Mouse (Mus musculus): ENCODE measurements around the gene Oprl1. TPM values are rescaled to one million over a fixed set of nuclear protein-coding genes. Genes with fewer than 3 reads are reported as not detected.

The Oprl1 gene
- polyA plus RNA-seq, 1 experiment from 2014 or later, result 1.3 TPM

- under 1% methylated on average over 67 of the region's 69 CpGs for WGBS
- H3K9me3 ChIP-seq, result no peaks in the 10 kb centered on the region
- H3K4me1 ChIP-seq, result peaks cover 17% of the 10 kb centered on the region; the same call in 1 of the 2 replicates
- peak within 1 kb of the TSS; percentile 74 for H3K4me3 ChIP-seq (replicated peaks)
- H3K27me3 ChIP-seq (replicated peaks), result no peaks in the 10 kb centered on the region
- H3K27ac ChIP-seq, result peak within 1 kb of the TSS; percentile 37; the same call in 1 of the 2 replicates
- H3K4me2 ChIP-seq, result peak within 1 kb of the TSS; percentile 89
- no peaks in the 10 kb centered on the region for H3K36me3 ChIP-seq
- ATAC-seq (ENCODE audit: insufficient read depth, low FRiP score, low read depth), result peak; percentile 15; the same call in 1 of the 2 replicates
- peak within 1 kb of the TSS; percentile 85 for H3K9ac ChIP-seq
These were observed 34.7 kb upstream of the Oprl1 start, which contains the start of gene Tcea2 for GRCm38 (mm10) chr2:181679951-181680715. Gene Tcea2 (plus strand): TSS chr2:181680310.

DNA sequence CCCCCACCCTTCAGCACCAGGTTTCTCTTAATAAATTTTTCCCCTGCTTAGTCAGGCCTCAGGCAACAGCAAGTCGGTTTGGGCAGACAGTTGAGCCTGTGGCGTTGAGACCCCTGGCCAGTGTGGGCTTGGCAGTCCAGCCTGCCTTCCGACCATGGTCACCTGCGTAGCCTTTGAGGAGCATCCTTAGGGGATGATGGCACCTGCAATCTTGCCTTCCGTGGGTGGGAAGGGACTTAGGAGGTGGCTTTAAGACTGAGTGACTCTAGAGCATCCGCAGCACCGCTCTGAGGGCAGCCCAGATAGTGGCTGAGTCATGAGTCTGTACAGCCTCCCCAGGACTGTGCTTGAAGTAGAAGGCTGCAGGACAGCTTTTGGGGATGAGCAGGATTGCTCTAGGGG is 34.1 kb upstream of the Oprl1 start:
- no peaks in the 10 kb centered on the region for H3K27me3 ChIP-seq (replicated peaks)
- H3K36me3 ChIP-seq, result no peaks in the 10 kb centered on the region
- H3K4me1 ChIP-seq, result peaks cover 14% of the 10 kb centered on the region; the same call in 1 of the 2 replicates
- peak overlapping the region; percentile 37; the same call in 1 of the 2 replicates for H3K27ac ChIP-seq
- ATAC-seq (ENCODE audit: insufficient read depth, low FRiP score, low read depth), result 0 out of 2 replicates have a peak, but pooled peaks have one; percentile 9
- 15% methylated on average over 7 of the region's 7 CpGs for WGBS
- H3K4me2 ChIP-seq, result peak overlapping the region; percentile 89
- no peaks in the 10 kb centered on the region for H3K9me3 ChIP-seq
- peak overlapping the region; percentile 74 for H3K4me3 ChIP-seq (replicated peaks)
- H3K9ac ChIP-seq, result peak overlapping the region; percentile 85; the same call in 1 of the 2 replicates

- H3K4me3 ChIP-seq (replicated peaks), result no peak overlapping the region
- H3K27me3 ChIP-seq (replicated peaks), result no peaks in the 10 kb centered on the region
- peaks cover 5% of the 10 kb centered on the region; the same call in 1 of the 2 replicates for H3K36me3 ChIP-seq
- peak; percentile 57 for ATAC-seq (ENCODE audit: insufficient read depth, low FRiP score, low read depth)
- H3K9ac ChIP-seq, result no peak overlapping the region
- H3K4me2 ChIP-seq, result no peak overlapping the region
- peaks cover 14% of the 10 kb centered on the region; the same call in 1 of the 2 replicates for H3K4me1 ChIP-seq
- H3K9me3 ChIP-seq, result no peaks in the 10 kb centered on the region
- no peak overlapping the region for H3K27ac ChIP-seq
- WGBS, result 50% methylated on average over 1 of the region's 1 CpGs
These were observed 32.8 kb upstream of the Oprl1 start for GRCm38 (mm10) chr2:181681978-181682377.

DNA sequence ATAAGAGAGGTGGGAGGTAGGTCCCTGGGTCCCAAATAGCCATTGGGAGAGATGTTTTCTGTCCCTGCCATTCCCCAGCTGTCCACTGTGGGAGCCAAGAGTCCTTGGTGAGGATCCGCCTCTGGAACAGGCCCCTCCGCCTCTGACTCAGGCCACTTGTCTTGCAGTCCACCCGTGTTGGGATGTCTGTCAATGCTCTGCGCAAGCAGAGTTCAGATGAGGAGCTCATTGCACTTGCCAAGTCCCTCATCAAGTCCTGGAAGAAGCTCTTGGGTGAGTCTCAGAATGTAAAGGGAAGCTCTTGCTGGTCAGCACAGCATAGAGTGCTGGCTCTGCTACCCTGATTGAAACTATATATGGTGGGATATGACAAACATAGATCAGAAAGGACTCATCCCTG is 31.4 kb upstream of the Oprl1 start:
- 61% methylated on average over 4 of the region's 4 CpGs for WGBS
- H3K27ac ChIP-seq, result no peak overlapping the region
- peaks cover 6% of the 10 kb centered on the region for H3K36me3 ChIP-seq
- H3K4me2 ChIP-seq, result no peak overlapping the region
- H3K27me3 ChIP-seq (replicated peaks), result no peaks in the 10 kb centered on the region
- no peaks in the 10 kb centered on the region for H3K9me3 ChIP-seq
- ATAC-seq (ENCODE audit: insufficient read depth, low FRiP score, low read depth), result no peak
- no peak overlapping the region for H3K4me3 ChIP-seq (replicated peaks)
- H3K9ac ChIP-seq, result no peak overlapping the region
- H3K4me1 ChIP-seq, result peaks cover 14% of the 10 kb centered on the region; the same call in 1 of the 2 replicates

- WGBS, result 45% methylated on average over 1 of the region's 1 CpGs
- Histone ChIP-seq H3K36me3 (peaks cover 16% of the 10 kb centered on the region), H3K4me1 (peaks cover 9% of the 10 kb centered on the region; the same call in 1 of the 2 replicates), H3K9me3 (no peaks in the 10 kb centered on the region), H3K27me3 (replicated peaks) (no peaks in the 10 kb centered on the region), H3K27ac (no peak overlapping the region), H3K4me3 (replicated peaks) (no peak overlapping the region), H3K4me2 (no peak overlapping the region), H3K9ac (no peak overlapping the region)
- no peak for ATAC-seq (ENCODE audit: insufficient read depth, low FRiP score, low read depth)
These were observed 30.1 kb upstream of the Oprl1 start for GRCm38 (mm10) chr2:181684713-181685112.

- Histone ChIP-seq H3K27ac (no peak overlapping the region), H3K4me1 (peaks cover 6% of the 10 kb centered on the region; the same call in 1 of the 2 replicates), H3K9ac (no peak overlapping the region), H3K9me3 (no peaks in the 10 kb centered on the region), H3K4me2 (no peak overlapping the region), H3K4me3 (replicated peaks) (no peak overlapping the region), H3K36me3 (peaks cover 16% of the 10 kb centered on the region), H3K27me3 (replicated peaks) (no peaks in the 10 kb centered on the region)
- no peak for ATAC-seq (ENCODE audit: insufficient read depth, low FRiP score, low read depth)
- WGBS, result 87% methylated on average over 4 of the region's 4 CpGs
These were observed 29.1 kb upstream of the Oprl1 start for GRCm38 (mm10) chr2:181685686-181686085.

- no peak for ATAC-seq (ENCODE audit: insufficient read depth, low FRiP score, low read depth)
- Histone ChIP-seq H3K36me3 (peaks cover 16% of the 10 kb centered on the region), H3K27me3 (replicated peaks) (no peaks in the 10 kb centered on the region), H3K27ac (no peak overlapping the region), H3K4me2 (no peak overlapping the region), H3K4me3 (replicated peaks) (no peak overlapping the region), H3K4me1 (peaks cover 4% of the 10 kb centered on the region; the same call in 1 of the 2 replicates), H3K9me3 (no peaks in the 10 kb centered on the region), H3K9ac (no peak overlapping the region)
- WGBS, result 89% methylated on average over 8 of the region's 8 CpGs
These were observed 27.2 kb upstream of the Oprl1 start for GRCm38 (mm10) chr2:181687586-181687985.

DNA sequence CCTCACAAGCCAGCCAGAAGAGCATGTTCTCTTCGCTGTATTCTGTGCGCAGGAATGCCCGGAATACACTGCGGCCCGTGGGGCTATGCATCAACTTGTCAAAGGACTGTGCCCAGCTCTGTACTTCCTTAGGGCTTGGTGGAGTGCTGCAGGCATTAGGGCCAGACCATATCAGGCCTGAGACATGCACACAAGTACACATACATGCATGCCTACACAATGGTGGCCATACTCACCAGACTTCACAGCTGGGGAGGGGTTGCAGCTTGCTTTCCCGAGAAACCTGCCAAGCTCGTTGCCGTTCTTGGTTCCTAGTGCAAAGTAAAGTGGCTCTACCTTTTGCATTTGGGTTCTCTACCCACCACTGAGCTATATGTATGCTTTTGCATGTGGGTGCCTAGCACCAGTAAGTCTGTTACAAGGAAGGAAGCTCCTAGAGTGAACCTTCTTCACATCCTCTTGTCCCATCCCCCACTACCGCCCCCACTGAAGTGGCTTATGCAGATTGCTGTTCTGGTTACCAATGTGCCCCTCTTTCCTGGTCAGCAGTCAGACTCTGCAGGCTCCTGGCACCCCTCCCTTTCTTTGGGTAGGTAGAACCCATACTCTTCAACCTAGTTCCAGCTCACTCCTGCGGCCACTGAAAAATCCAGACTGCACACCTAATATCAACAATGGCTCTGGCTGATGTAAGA is 25.2 kb upstream of the Oprl1 start:
- 87% methylated on average over 10 of the region's 10 CpGs for WGBS
- no peak overlapping the region for H3K9ac ChIP-seq
- no peak for ATAC-seq (ENCODE audit: insufficient read depth, low FRiP score, low read depth)
- no peaks in the 10 kb centered on the region for H3K27me3 ChIP-seq (replicated peaks)
- no peak overlapping the region for H3K27ac ChIP-seq
- no peaks in the 10 kb centered on the region for H3K9me3 ChIP-seq
- H3K36me3 ChIP-seq, result peaks cover 16% of the 10 kb centered on the region
- H3K4me3 ChIP-seq (replicated peaks), result no peak overlapping the region
- no peak overlapping the region for H3K4me2 ChIP-seq
- H3K4me1 ChIP-seq, result peaks cover 16% of the 10 kb centered on the region

GRCm38 (mm10) chr2:181691083-181691482 is 23.7 kb upstream of the Oprl1 start:
- no peaks in the 10 kb centered on the region for H3K27me3 ChIP-seq (replicated peaks)
- no peak overlapping the region for H3K4me3 ChIP-seq (replicated peaks)
- WGBS, result 83% methylated on average over 6 of the region's 6 CpGs
- H3K4me2 ChIP-seq, result no peak overlapping the region
- H3K27ac ChIP-seq, result no peak overlapping the region
- no peak for ATAC-seq (ENCODE audit: insufficient read depth, low FRiP score, low read depth)
- H3K9ac ChIP-seq, result no peak overlapping the region
- peaks cover 16% of the 10 kb centered on the region for H3K4me1 ChIP-seq
- no peaks in the 10 kb centered on the region for H3K9me3 ChIP-seq
- peaks cover 16% of the 10 kb centered on the region for H3K36me3 ChIP-seq

DNA sequence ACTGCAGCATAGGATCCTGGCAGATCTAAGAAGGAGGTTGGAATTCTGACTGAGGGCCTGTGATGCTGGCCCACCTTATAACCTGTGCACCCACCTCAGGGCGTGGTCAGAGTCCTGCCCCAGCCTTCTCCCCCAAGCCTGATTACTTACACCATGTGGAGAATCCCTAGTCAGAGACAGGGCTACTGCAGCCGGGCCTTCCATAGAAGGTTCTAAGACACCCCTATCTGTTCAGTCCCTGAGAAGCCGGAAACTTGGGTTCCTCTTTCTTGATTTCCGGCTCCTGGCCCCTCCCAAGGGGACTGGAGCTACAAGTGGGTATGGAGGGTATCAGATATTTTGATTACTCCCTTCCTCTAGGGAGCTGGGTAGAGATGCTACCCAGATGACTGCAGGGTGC is 23.2 kb upstream of the Oprl1 start:
- H3K4me3 ChIP-seq (replicated peaks), result no peak overlapping the region
- H3K27me3 ChIP-seq (replicated peaks), result no peaks in the 10 kb centered on the region
- no peak overlapping the region for H3K27ac ChIP-seq
- peaks cover 16% of the 10 kb centered on the region for H3K4me1 ChIP-seq
- 83% methylated on average over 4 of the region's 4 CpGs for WGBS
- H3K9ac ChIP-seq, result no peak overlapping the region
- H3K4me2 ChIP-seq, result no peak overlapping the region
- ATAC-seq (ENCODE audit: insufficient read depth, low FRiP score, low read depth), result no peak
- H3K36me3 ChIP-seq, result peaks cover 15% of the 10 kb centered on the region
- no peaks in the 10 kb centered on the region for H3K9me3 ChIP-seq

GRCm38 (mm10) chr2:181692304-181692703 is 22.5 kb upstream of the Oprl1 start:
- Histone ChIP-seq H3K4me3 (replicated peaks) (peak overlapping the region; percentile 68; the same call in 1 of the 2 replicates), H3K36me3 (peaks cover 11% of the 10 kb centered on the region; the same call in 1 of the 2 replicates), H3K4me1 (peaks cover 16% of the 10 kb centered on the region), H3K4me2 (peak overlapping the region; percentile 96), H3K27ac (no peak overlapping the region), H3K27me3 (replicated peaks) (no peaks in the 10 kb centered on the region), H3K9me3 (no peaks in the 10 kb centered on the region), H3K9ac (no peak overlapping the region)
- ATAC-seq (ENCODE audit: insufficient read depth, low FRiP score, low read depth), result no peak
- 89% methylated on average over 3 of the region's 3 CpGs for WGBS

Measured in stomach, embryonic 15.5 days (tissue).